Mouse (Mus musculus) kidney, adult 8-10 months (tissue): ENCODE results near the gene Ly6g5b.

Experiments
- DNase-seq, 2 experiments: peaks; one replicate each; pipeline ENCODE4 v3.0.0; 2022

Ly6g5b gene

GRCm38 (mm10) chr17:35104754-35105153, 10.5 kb downstream of the Ly6g5b start:
- no peak for DNase-seq

GRCm38 (mm10) chr17:35104079-35104478, 11.1 kb downstream of the Ly6g5b start:
- DNase-seq, result no peak

GRCm38 (mm10) chr17:35103221-35103690, 12.0 kb downstream of the Ly6g5b start:
- peak; percentile 75 to 82 for DNase-seq

- DNase-seq, result no peak
These were observed 12.9 kb downstream of the Ly6g5b start for GRCm38 (mm10) chr17:35102299-35102698.

GRCm38 (mm10) chr17:35101161-35101560, 14.1 kb downstream of the Ly6g5b start:
- DNase-seq, result no peak

DNA sequence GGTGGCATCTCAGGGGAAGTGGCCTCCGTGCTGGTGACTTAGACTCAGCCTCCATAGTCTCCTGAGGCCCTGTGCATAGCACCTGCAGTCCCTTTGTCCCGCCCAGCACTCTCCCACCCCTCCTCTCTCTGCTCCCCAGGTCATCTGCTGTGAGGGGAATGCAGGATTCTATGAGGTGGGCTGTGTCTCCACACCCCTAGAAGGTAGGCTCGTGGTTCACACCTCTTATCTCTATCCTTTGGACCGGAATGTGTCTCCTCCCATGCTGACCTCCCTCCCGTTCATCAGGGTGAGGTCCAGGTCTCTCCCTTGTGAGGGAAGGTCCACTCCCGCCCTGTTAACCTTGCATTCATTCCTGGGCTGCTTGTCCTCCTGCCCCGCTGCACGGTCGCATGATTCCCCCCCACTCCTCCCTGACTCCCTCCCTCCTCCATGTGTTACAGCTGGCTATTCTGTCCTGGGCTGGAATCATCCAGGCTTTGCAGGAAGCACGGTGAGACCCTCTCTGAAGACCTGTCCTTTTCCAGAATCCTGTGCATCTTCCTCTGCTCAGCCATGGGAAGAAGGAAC, 14.9 kb downstream of the Ly6g5b start:
- no peak for DNase-seq

GRCm38 (mm10) chr17:35097164-35097655, 18.0 kb downstream of the Ly6g5b start:
- DNase-seq, result no peak

GRCm38 (mm10) chr17:35096597-35096996, 18.6 kb downstream of the Ly6g5b start:
- DNase-seq, result no peak

- no peak for DNase-seq
These were observed 20.5 kb downstream of the Ly6g5b start for GRCm38 (mm10) chr17:35094475-35095365.

- DNase-seq, result no peak
These were observed 22.6 kb downstream of the Ly6g5b start for GRCm38 (mm10) chr17:35092403-35093198.

GRCm38 (mm10) chr17:35090166-35090932, 24.9 kb downstream of the Ly6g5b start:
- DNase-seq, result no peak

GRCm38 (mm10) chr17:35088825-35089644, 26.2 kb downstream of the Ly6g5b start, which contains the start of gene Abhd16a:
Gene Abhd16a, plus strand, starts transcription at chr17:35089263.
- DNase-seq, result peak; percentile 91 to 93

GRCm38 (mm10) chr17:35088151-35088550, 27.1 kb downstream of the Ly6g5b start:
- DNase-seq, result no peak

DNA sequence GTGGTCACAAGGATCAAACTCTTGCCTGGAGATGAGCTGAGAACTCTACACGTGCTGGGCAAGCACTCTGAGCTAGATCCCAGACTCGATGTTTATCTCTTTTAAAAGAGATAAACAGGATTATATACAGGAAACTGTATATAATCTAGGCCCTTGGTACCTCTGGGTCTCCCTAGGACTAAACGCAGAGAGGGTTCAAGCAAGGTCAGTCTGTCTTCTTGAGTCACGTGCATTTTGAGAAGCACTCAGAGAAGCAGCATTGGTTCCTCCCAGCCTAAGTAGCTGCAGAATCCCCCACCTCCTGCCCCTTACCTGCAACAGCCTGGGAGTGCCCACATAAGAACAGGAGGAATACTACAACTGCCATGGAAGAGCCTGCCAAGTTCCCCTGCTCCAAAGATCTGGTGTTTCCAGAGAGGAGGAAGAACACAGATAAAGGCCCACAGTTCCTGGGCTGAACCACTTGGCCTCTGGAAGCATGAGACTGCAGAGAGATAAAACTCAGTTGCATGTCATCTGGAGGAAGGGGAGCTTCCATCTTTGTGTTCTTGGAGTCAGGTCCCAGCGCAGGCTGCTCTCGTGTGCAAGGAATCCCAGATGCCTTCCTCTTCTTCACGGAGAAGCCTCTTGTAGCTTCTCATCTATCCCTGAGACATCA, 29.9 kb downstream of the Ly6g5b start, which contains the start of gene Ly6g6f:
Ly6g6f (minus strand) TSS at position 403 of the 658 bp plus-strand sequence.
- no peak for DNase-seq

DNA sequence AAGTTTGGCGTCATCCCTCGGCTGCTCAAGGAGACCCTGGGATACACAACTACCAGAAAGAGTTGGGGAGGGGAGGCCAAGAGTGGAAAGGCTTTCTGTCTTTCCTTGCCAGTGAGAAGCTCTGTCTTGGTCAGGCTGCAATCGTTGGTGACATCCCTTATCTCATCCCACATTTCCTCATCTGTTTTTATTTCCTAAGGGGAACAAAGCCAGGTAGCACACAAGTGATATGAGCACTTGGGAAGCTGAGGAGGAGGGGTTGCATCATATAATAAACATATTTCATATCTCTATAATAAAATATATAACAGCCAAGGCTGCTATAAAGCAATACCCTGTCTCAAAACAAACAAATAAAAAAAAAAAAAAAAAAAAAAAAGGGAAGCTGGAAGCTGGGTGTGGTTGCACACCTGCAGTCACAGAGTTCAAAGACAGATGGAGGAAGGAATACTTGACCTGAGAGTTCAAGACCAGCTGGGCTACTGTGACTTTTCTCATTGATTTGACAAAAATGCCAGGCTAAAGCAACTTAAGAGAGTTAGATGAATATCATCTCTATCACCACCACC, 31.2 kb downstream of the Ly6g5b start:
- DNase-seq, result no peak

DNA sequence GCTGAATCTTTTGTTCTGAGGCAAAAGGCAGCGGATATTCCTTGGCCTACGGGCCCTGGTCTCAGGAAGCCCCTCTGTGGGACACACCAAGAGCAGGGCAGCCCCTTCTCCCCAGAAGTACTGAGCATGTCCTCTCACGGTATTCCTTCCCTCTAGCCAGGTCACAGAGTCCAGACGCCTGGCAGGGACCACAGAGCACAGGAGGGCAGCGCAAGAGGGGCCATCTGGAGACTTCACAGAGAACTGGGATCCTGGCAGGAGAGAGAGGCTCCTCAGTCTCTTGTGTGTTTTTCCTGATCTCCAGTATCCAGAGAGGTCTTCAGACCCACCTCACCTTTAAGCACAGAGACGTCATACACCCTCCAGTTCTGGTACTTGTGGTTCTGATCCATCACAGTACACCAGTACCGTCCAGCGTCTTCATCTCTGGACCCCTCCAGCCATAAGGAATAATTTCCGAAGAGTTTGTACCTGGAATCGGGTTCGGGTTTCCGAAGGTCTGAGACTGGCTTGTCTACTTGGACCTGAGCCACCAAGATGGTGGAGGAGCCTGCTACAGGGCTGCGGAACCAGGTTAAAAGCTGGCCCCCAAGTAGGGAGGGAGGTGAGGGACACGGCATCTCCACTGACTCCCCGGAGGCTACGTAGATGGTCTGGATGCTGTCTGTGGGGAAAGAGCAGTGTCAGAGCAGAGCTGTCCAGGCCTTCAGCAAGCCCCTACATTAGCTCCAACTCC, 32.2 kb downstream of the Ly6g5b start:
- no peak for DNase-seq

DNA sequence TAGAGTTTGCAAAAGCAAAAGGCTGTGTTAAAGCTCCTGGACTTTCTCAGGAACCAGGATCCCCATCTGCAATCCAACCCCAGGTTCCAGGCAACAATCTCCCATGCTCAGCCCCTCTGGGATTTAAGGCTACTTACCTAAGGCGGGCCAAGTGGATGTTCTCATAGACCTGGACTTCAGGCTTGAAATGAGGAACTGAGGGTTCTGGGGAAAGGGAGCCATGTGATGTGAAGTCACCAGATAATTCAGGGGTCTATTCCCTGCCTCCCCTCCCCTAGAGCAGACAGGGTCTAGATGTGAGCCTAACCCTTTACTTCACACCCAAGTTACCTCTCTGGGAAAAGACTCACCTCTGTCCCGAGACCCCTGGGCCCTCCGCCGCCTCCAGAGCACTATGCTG, 34.5 kb downstream of the Ly6g5b start:
- no peak for DNase-seq

DNA sequence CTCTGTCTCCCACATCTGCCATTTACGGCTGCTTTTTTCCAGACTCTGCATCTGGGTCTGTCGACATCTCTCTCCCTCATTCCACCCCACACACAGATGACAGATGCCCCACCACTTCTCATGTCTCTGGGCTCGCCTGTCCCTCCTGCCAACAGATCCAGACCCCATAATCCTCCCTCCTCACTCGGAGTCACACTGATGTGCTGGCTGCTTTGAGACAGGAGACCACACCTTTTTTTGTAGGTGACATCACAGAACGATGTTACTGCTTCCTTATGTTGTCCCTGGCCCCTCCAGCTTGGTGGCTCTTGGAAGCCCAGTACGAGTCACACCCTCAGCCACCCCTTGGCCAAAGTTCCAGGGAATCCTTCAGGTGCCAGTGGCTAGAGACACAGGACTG, 35.0 kb downstream of the Ly6g5b start:
- no peak for DNase-seq

GRCm38 (mm10) chr17:35079778-35080177, 35.5 kb downstream of the Ly6g5b start:
- DNase-seq, result no peak
